Mouse (Mus musculus) forebrain, postnatal 0 days (tissue): Measurements from ENCODE around the gene Vps33b. TPM values are rescaled to one million over a fixed set of nuclear protein-coding genes. Genes with fewer than 3 reads are reported as not detected.

Experiments
- ATAC-seq: fragments of 200-750 bp; cut with Nextera tagmentation; 2 replicates; pipeline ENCODE4 v1.8.0; 2017; ENCODE audit warnings: mild to moderate bottlenecking, moderate library complexity
- DNase-seq: peaks from one replicate; pipeline ENCODE4 v3.0.0-alpha.2; 2015
- H3K27ac ChIP-seq: fragments of 300-500 bp; sonication (generic); 2 replicates; pipeline ENCODE4 v1.5.1; 2014; ENCODE audit warnings: low read depth, mild to moderate bottlenecking, antibody characterized with exemption, low read length, moderate library complexity, mixed read lengths
- H3K27me3 ChIP-seq: fragments of 300-500 bp; sonication (generic); 2 replicates; pipeline ENCODE4 v1.6.1; 2014; ENCODE audit warnings: mild to moderate bottlenecking, low read length, mixed read lengths; ENCODE audit not compliant: insufficient read depth
- H3K36me3 ChIP-seq: fragments of 300-500 bp; sonication (generic); 2 replicates; pipeline ENCODE4 v1.6.1; 2014; ENCODE audit warnings: mild to moderate bottlenecking, moderate library complexity; ENCODE audit not compliant: insufficient read depth
- H3K4me1 ChIP-seq: fragments of 300-500 bp; sonication (generic); 2 replicates; pipeline ENCODE4 v1.6.1; 2014; ENCODE audit warnings: antibody characterized with exemption; ENCODE audit not compliant: insufficient read depth
- H3K4me2 ChIP-seq: fragments of 300-500 bp; sonication (generic); 2 replicates; pipeline ENCODE4 v1.6.1; 2014; ENCODE audit warnings: low read depth, mild to moderate bottlenecking, moderate library complexity
- H3K4me3 ChIP-seq: fragments of 300-500 bp; sonication (generic); 2 replicates; pipeline ENCODE4 v1.5.1; 2014; ENCODE audit warnings: low read depth, low read length, mixed read lengths
- H3K9ac ChIP-seq: fragments of 300-500 bp; sonication (generic); 2 replicates; pipeline ENCODE4 v1.6.1; 2014; ENCODE audit warnings: mild to moderate bottlenecking
- H3K9me3 ChIP-seq: fragments of 300-500 bp; sonication (generic); 2 replicates; pipeline ENCODE4 v1.6.1; 2016; ENCODE audit warnings: low read length
- CTCF ChIP-seq: sonication (generic); IDR thresholded peaks from 2 replicates; pipeline ENCODE4 v1.5.1; 2016; ENCODE audit warnings: antibody characterized with exemption, control low read depth, low read depth
- WGBS: fragments of 180-500 bp; shearing (Covaris S2); extraction: QIAGEN DNeasy Blood & Tissue Kit; methylation state at CpG from one replicate; pipeline ENCODE4 v1.1.7; 2014; 5-methylcytosine and 5-hydroxymethylcytosine counted together
- polyA plus RNA-seq: library from polyadenylated mRNA; unstranded; fragments of >200 nt; fragmentation: Nextera tagmentation; extraction: Ambion mirVana; gene quantifications from 2 replicates; pipeline ENCODE4 v1.2.1, GENCODE M21; 2015
- total RNA-seq: library from RNA; depleted of rRNA; stranded (reverse); fragments of >200 nt; gene quantifications from 2 replicates; pipeline ENCODE4 v1.2.3, GENCODE M21; 2014

Vps33b gene
- total and polyA plus RNA-seq, 2 experiments from 2014 or later = 15.0 to 41.0 TPM

DNA sequence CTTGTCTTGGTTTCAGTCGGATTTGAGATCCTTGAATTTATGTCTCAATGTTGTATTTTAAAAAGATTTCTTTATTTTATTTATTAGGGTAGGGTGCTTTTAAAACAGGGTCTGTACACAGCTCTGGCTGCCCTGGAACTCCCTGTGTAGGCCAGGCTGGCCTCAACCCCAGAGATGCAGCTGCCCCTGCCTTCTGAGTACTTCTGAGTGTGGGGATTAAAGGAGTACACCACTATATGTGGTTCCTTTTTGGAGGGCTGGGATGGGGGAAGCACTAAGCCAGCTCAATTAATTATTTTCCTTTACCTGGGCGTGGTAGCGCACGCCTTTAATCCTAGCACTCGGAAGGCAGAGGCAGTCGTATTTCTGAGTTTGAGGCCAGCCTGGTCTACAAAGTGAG lies 27.0 kb downstream of the Vps33b start:
- WGBS = 88% methylated on average over 6 of the region's 6 CpGs
- TF ChIP-seq CTCF = no peak
- H3K36me3 ChIP-seq = 0 out of 2 replicates have a peak, but pooled peaks cover 4% of the 10 kb centered on the region

GRCm38 (mm10) chr7:80297041-80297440 lies 27.6 kb downstream of the Vps33b start:
- Histone ChIP-seq H3K27ac (no peak overlapping the region), H3K9me3 (no peaks in the 10 kb centered on the region), H3K4me2 (no peak overlapping the region), H3K9ac (no peak overlapping the region), H3K36me3 (no peaks in the 10 kb centered on the region), H3K4me3 (no peak overlapping the region), H3K27me3 (no peaks in the 10 kb centered on the region), H3K4me1 (no peaks in the 10 kb centered on the region)
- no peak for ATAC-seq
- no peak for DNase-seq
- no peak for TF ChIP-seq CTCF
- 64% methylated on average over 3 of the region's 3 CpGs for WGBS

More for the DNA sequence above, 27.0 kb downstream of the Vps33b start:
- no peak overlapping the region for H3K9ac ChIP-seq
- no peak overlapping the region for H3K4me2 ChIP-seq
- H3K27ac ChIP-seq = no peak overlapping the region
- no peaks in the 10 kb centered on the region for H3K4me1 ChIP-seq
- H3K27me3 ChIP-seq = no peaks in the 10 kb centered on the region
- DNase-seq (no peak), ATAC-seq (no peak)
- no peak overlapping the region for H3K4me3 ChIP-seq
- H3K9me3 ChIP-seq = no peaks in the 10 kb centered on the region

DNA sequence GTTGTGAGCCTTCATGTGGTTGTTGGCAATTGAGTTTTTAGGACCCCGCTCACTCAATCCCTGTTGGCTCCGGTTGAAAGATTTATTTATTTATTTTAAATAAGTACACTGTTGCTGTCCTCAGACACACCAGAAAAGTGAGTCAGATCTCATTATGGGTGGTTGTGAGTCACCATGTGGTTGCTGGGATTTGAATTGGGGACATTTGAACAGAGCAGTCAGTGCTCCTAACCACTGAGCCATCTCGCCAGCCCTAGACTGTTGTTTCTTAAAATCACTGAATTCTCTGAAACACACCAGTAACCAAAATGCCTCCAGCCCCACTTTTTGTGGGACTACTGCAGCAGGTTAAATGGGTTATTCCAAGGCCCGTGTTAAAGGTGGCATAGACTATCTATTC lies 29.3 kb downstream of the Vps33b start:
- Histone ChIP-seq H3K9me3 (no peaks in the 10 kb centered on the region), H3K4me2 (no peak overlapping the region), H3K36me3 (no peaks in the 10 kb centered on the region), H3K4me1 (no peaks in the 10 kb centered on the region), H3K4me3 (no peak overlapping the region), H3K27me3 (no peaks in the 10 kb centered on the region), H3K9ac (no peak overlapping the region), H3K27ac (no peak overlapping the region)
- no peak for ATAC-seq
- DNase-seq = no peak
- WGBS = 92% methylated on average over 4 of the region's 4 CpGs
- TF ChIP-seq CTCF = no peak

GRCm38 (mm10) chr7:80299568-80299967 lies 30.1 kb downstream of the Vps33b start:
- Histone ChIP-seq H3K4me3 (no peak overlapping the region), H3K4me2 (no peak overlapping the region), H3K36me3 (no peaks in the 10 kb centered on the region), H3K9ac (no peak overlapping the region), H3K27ac (no peak overlapping the region), H3K27me3 (no peaks in the 10 kb centered on the region), H3K4me1 (no peaks in the 10 kb centered on the region), H3K9me3 (no peaks in the 10 kb centered on the region)
- DNase-seq (no peak), ATAC-seq (no peak)
- WGBS = 92% methylated on average over 3 of the region's 3 CpGs
- TF ChIP-seq CTCF = no peak

- no peak overlapping the region for H3K9ac ChIP-seq
- WGBS = 88% methylated on average over 2 of the region's 2 CpGs
- no peak overlapping the region for H3K4me2 ChIP-seq
- no peak for ATAC-seq
- H3K36me3 ChIP-seq = no peaks in the 10 kb centered on the region
- DNase-seq = no peak
- no peaks in the 10 kb centered on the region for H3K4me1 ChIP-seq
- no peak overlapping the region for H3K4me3 ChIP-seq
- no peak for TF ChIP-seq CTCF
- no peak overlapping the region for H3K27ac ChIP-seq
- no peaks in the 10 kb centered on the region for H3K27me3 ChIP-seq
- H3K9me3 ChIP-seq = no peaks in the 10 kb centered on the region
Measured at GRCm38 (mm10) chr7:80301522-80301921, 32.1 kb downstream of the Vps33b start.

DNA sequence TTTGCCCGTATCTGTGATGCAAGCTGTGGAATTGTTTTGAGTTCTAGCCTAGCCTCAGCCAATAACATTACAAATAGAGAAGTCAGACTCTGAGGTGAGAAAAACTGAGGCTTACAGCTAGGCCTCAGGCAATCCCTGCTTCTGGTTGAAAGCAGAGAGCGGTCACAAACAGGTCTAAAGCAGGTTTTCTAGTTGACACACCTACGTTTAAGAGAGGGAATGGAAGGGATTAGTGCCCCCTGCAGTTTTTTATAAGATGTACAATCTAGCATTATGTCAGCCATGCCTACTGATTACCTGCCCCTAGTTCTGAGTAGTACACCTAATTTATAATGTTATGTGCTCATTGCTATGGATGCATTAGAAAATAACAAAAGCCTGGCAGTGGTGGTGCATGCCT lies 38.3 kb downstream of the Vps33b start:
- H3K27ac ChIP-seq = no peak overlapping the region
- no peaks in the 10 kb centered on the region for H3K9me3 ChIP-seq
- no peak overlapping the region for H3K9ac ChIP-seq
- H3K4me2 ChIP-seq = no peak overlapping the region
- no peaks in the 10 kb centered on the region for H3K36me3 ChIP-seq
- H3K27me3 ChIP-seq = no peaks in the 10 kb centered on the region
- ATAC-seq = no peak
- no peak overlapping the region for H3K4me3 ChIP-seq
- DNase-seq = no peak
- WGBS = 72% methylated on average over 3 of the region's 3 CpGs
- H3K4me1 ChIP-seq = no peaks in the 10 kb centered on the region
- TF ChIP-seq CTCF = no peak

DNA sequence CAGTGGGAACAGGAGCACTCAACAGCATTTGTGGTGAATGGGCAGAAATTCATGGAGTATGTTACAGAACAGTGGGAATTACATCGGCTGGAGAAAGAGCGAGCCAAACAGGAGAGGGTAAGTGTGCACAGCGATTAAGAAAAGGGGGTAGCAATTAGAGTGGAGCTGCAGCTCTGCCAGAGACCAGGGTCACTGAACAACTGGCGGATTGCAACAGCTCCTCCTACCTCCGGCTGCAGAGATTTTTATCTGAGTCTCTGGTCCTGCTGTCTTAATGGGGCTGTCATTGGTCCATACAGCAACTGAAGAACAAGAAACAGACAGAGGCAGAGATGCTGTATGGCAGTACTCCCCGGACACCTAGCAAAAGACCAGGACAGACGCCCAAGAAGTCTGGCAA lies 41.3 kb downstream of the Vps33b start:
- Histone ChIP-seq H3K4me2 (no peak overlapping the region), H3K4me1 (no peaks in the 10 kb centered on the region), H3K36me3 (peaks cover 13% of the 10 kb centered on the region; the same call in 1 of the 2 replicates), H3K27ac (no peak overlapping the region), H3K9me3 (no peaks in the 10 kb centered on the region), H3K27me3 (no peaks in the 10 kb centered on the region), H3K4me3 (no peak overlapping the region), H3K9ac (no peak overlapping the region)
- no peak for TF ChIP-seq CTCF
- WGBS = 67% methylated on average over 7 of the region's 7 CpGs
- DNase-seq (no peak), ATAC-seq (no peak)

- 80% methylated on average over 2 of the region's 2 CpGs for WGBS
- no peak for TF ChIP-seq CTCF
- no peak overlapping the region for H3K27ac ChIP-seq
- no peaks in the 10 kb centered on the region for H3K4me1 ChIP-seq
- ATAC-seq (no peak), DNase-seq (no peak)
- no peak overlapping the region for H3K9ac ChIP-seq
- H3K4me3 ChIP-seq = no peak overlapping the region
- H3K4me2 ChIP-seq = no peak overlapping the region
- H3K9me3 ChIP-seq = no peaks in the 10 kb centered on the region
- H3K27me3 ChIP-seq = no peaks in the 10 kb centered on the region
- H3K36me3 ChIP-seq = peaks cover 19% of the 10 kb centered on the region; the same call in 1 of the 2 replicates
Measured at GRCm38 (mm10) chr7:80315733-80316132, 46.3 kb downstream of the Vps33b start.
